Mouse (Mus musculus): ENCODE measurements around the gene Cstf1.

GRCm38 (mm10) chr2:172354761-172355160 is 15.7 kb upstream of the Cstf1 start:
- TF ChIP-seq EP300 (IDR thresholded peaks at IDR 0.05; ENCODE audit: low read depth) (no peak), CTCF (IDR thresholded peaks at IDR 0.05; ENCODE audit: low read depth) (no peak)

Data from liver, embryonic 14.5 days (tissue).